Mouse (Mus musculus) CH12.LX (cell line): ENCODE measurements around the gene Tmem216. TPM values are rescaled to one million over a fixed set of nuclear protein-coding genes. Genes with fewer than 3 reads are reported as not detected.

Experiments
- DNase-seq: peaks from one replicate; pipeline ENCODE4 v3.0.0-alpha.2; 2013; ENCODE audit errors: extremely low read depth
- H3K27ac ChIP-seq: 2 replicates; pipeline ENCODE4 v1.5.1; 2012; ENCODE audit warnings: low read depth, mild to moderate bottlenecking, control low read depth, moderate library complexity; ENCODE audit not compliant: insufficient read depth
- H3K27me3 ChIP-seq: replicated peaks from 2 replicates; pipeline ENCODE3; 2012; ENCODE audit warnings: inconsistent platforms
- H3K36me3 ChIP-seq, 2 experiments: replicated peaks in 1 of 2; 2 replicates each; pipeline versions ENCODE3 to v1.6.1; 2012; ENCODE audit warnings: inconsistent platforms in 1 of 2, low read length in 1 of 2, mild to moderate bottlenecking in 1 of 2, mixed read lengths in 1 of 2, moderate library complexity in 1 of 2; ENCODE audit not compliant: control insufficient read depth in 1 of 2, insufficient read depth in 1 of 2
- H3K4me1 ChIP-seq, 2 experiments: 2 replicates each; pipeline ENCODE4 v1.6.1; 2012; ENCODE audit warnings: inconsistent platforms in 1 of 2, moderate library complexity in 1 of 2; ENCODE audit not compliant: insufficient read depth in 2 of 2, control insufficient read depth in 1 of 2
- H3K4me2 ChIP-seq: 2 replicates; pipeline ENCODE4 v1.6.1; 2012; ENCODE audit warnings: low read depth, mild to moderate bottlenecking, control low read depth; ENCODE audit not compliant: poor library complexity, insufficient read depth, severe bottlenecking
- H3K4me3 ChIP-seq, 3 experiments: fragments of 150-350 bp in 1 of 3; sonication (generic) in 1 of 3; replicated peaks in 1 of 3; 2 replicates each; pipeline versions ENCODE3 to v1.5.1; 2011 to 2012; ENCODE audit warnings: low read depth in 2 of 3, low read length in 2 of 3, mild to moderate bottlenecking in 2 of 3, moderate library complexity in 2 of 3, control low read depth in 1 of 3, improper control_type of control experiment in 1 of 3, inconsistent platforms in 1 of 3, mixed read lengths in 1 of 3; ENCODE audit not compliant: poor library complexity in 1 of 3
- H3K79me2 ChIP-seq: replicated peaks from 2 replicates; pipeline ENCODE4 v1.6.1; 2012; ENCODE audit warnings: mild to moderate bottlenecking, moderate library complexity; ENCODE audit not compliant: control insufficient read depth, poor library complexity, insufficient read depth, severe bottlenecking; ENCODE audit errors: extremely low read depth
- H3K9ac ChIP-seq: 2 replicates; pipeline ENCODE4 v1.6.1; 2012; ENCODE audit warnings: low read depth, mild to moderate bottlenecking, control low read depth, moderate library complexity; ENCODE audit not compliant: insufficient read depth
- H3K9me3 ChIP-seq: replicated peaks from 2 replicates; pipeline ENCODE3; 2012; ENCODE audit warnings: low read length, inconsistent platforms, mixed read lengths
- BHLHE40 ChIP-seq: IDR thresholded peaks from 2 replicates; pipeline ENCODE4 v1.6.1; 2011; ENCODE audit warnings: mild to moderate bottlenecking, low read depth, low read length, improper control_type of control experiment
- CHD1 ChIP-seq: IDR thresholded peaks from 2 replicates; pipeline ENCODE4 v1.6.1; 2012; ENCODE audit warnings: low read depth, low read length, improper control_type of control experiment, inconsistent platforms
- CHD2 ChIP-seq: IDR thresholded peaks from 2 replicates; pipeline ENCODE4 v1.6.1; 2011; ENCODE audit warnings: low read length, improper control_type of control experiment
- CTCF ChIP-seq, 2 experiments: IDR thresholded peaks in 1 of 2; conservative IDR thresholded peaks in 1 of 2; 2 replicates each; pipeline ENCODE4 v1.5.1; 2011 to 2012; ENCODE audit warnings: low read depth in 2 of 2, low read length in 2 of 2, improper control_type of control experiment in 1 of 2, inconsistent platforms in 1 of 2, mild to moderate bottlenecking in 1 of 2, moderate library complexity in 1 of 2
- E2F4 ChIP-seq: IDR thresholded peaks from 2 replicates; pipeline ENCODE4 v1.6.1; 2011; ENCODE audit warnings: low read depth, low read length, improper control_type of control experiment; ENCODE audit not compliant: insufficient replicate concordance
- ELF1 ChIP-seq: IDR thresholded peaks from 2 replicates; pipeline ENCODE4 v1.6.1; 2014; ENCODE audit warnings: low read depth, mild to moderate bottlenecking, inconsistent platforms, low read length, improper control_type of control experiment
- EP300 ChIP-seq: IDR thresholded peaks from 2 replicates; pipeline ENCODE4 v1.6.1; 2011; ENCODE audit warnings: low read length, improper control_type of control experiment
- ETS1 ChIP-seq: conservative IDR thresholded peaks from 2 replicates; pipeline ENCODE4 v1.6.1; 2012; ENCODE audit warnings: low read depth, mild to moderate bottlenecking, inconsistent platforms, low read length, improper control_type of control experiment, moderate library complexity
- GABPA ChIP-seq: IDR thresholded peaks from 2 replicates; pipeline ENCODE4 v1.6.1; 2012; ENCODE audit warnings: low read depth, low read length, improper control_type of control experiment, inconsistent platforms; ENCODE audit not compliant: insufficient replicate concordance
- HCFC1 ChIP-seq: IDR thresholded peaks from 2 replicates; pipeline ENCODE4 v1.6.1; 2012; ENCODE audit warnings: low read depth, mild to moderate bottlenecking, inconsistent platforms, low read length, improper control_type of control experiment
- IRF4 ChIP-seq: IDR thresholded peaks from 2 replicates; pipeline ENCODE4 v1.6.1; 2014; ENCODE audit warnings: low read depth, mild to moderate bottlenecking, inconsistent platforms, low read length, improper control_type of control experiment
- JUN ChIP-seq: IDR thresholded peaks from 2 replicates; pipeline ENCODE4 v1.6.1; 2011; ENCODE audit warnings: low read depth, mild to moderate bottlenecking, low read length, improper control_type of control experiment, moderate library complexity; ENCODE audit not compliant: insufficient read depth
- JUND ChIP-seq: conservative IDR thresholded peaks from 2 replicates; pipeline ENCODE4 v1.6.1; 2011; ENCODE audit warnings: low read depth, low read length, improper control_type of control experiment
- KAT2A ChIP-seq: IDR thresholded peaks from 2 replicates; pipeline ENCODE4 v1.6.1; 2012; ENCODE audit warnings: low read length, improper control_type of control experiment, inconsistent platforms; ENCODE audit not compliant: insufficient replicate concordance
- MAFK ChIP-seq: IDR thresholded peaks from 2 replicates; pipeline ENCODE4 v1.6.1; 2011; ENCODE audit warnings: low read length, improper control_type of control experiment; ENCODE audit not compliant: insufficient replicate concordance
- MAX ChIP-seq: IDR thresholded peaks from 2 replicates; pipeline ENCODE4 v1.6.1; 2011; ENCODE audit warnings: low read length, improper control_type of control experiment
- MAZ ChIP-seq: IDR thresholded peaks from 2 replicates; pipeline ENCODE4 v1.6.1; 2012; ENCODE audit warnings: low read depth, mild to moderate bottlenecking, inconsistent platforms, low read length, improper control_type of control experiment, moderate library complexity
- MEF2A ChIP-seq: IDR thresholded peaks from 2 replicates; pipeline ENCODE4 v1.6.1; 2014; ENCODE audit warnings: low read depth, mild to moderate bottlenecking, inconsistent platforms, low read length, improper control_type of control experiment, borderline replicate concordance
- MYC ChIP-seq: IDR thresholded peaks from 2 replicates; pipeline ENCODE4 v1.6.1; 2011; ENCODE audit warnings: low read depth, mild to moderate bottlenecking, improper control_type of control experiment, low read length
- NELFE ChIP-seq: IDR thresholded peaks from 2 replicates; pipeline ENCODE4 v1.6.1; 2011; ENCODE audit warnings: low read depth, low read length, improper control_type of control experiment
- NRF1 ChIP-seq: IDR thresholded peaks from 2 replicates; pipeline ENCODE4 v1.6.1; 2014; ENCODE audit warnings: low read depth, mild to moderate bottlenecking, inconsistent platforms, low read length, improper control_type of control experiment, moderate library complexity
- PAX5 ChIP-seq: IDR thresholded peaks from 2 replicates; pipeline ENCODE4 v1.6.1; 2012; ENCODE audit warnings: low read length, inconsistent platforms, mixed read lengths
- POLR2A ChIP-seq: IDR thresholded peaks from 2 replicates; pipeline ENCODE4 v1.6.1; 2011; ENCODE audit warnings: low read depth, mild to moderate bottlenecking, improper control_type of control experiment, low read length
- POLR2AphosphoS2 ChIP-seq: IDR thresholded peaks from 2 replicates; pipeline ENCODE4 v1.6.1; 2011; ENCODE audit warnings: low read depth, low read length, improper control_type of control experiment
- RCOR1 ChIP-seq: conservative IDR thresholded peaks from 2 replicates; pipeline ENCODE4 v1.6.1; 2012; ENCODE audit warnings: low read depth, mild to moderate bottlenecking, inconsistent platforms, low read length, improper control_type of control experiment
- SIN3A ChIP-seq: IDR thresholded peaks from 2 replicates; pipeline ENCODE4 v1.6.1; 2012; ENCODE audit warnings: low read length, improper control_type of control experiment, inconsistent platforms
- SMC3 ChIP-seq: IDR thresholded peaks from 2 replicates; pipeline ENCODE4 v1.6.1; 2011; ENCODE audit warnings: low read depth, low read length, improper control_type of control experiment
- TBP ChIP-seq: conservative IDR thresholded peaks from 2 replicates; pipeline ENCODE4 v1.6.1; 2011; ENCODE audit warnings: low read depth, low read length, improper control_type of control experiment
- TCF12 ChIP-seq: IDR thresholded peaks from 2 replicates; pipeline ENCODE4 v1.6.1; 2014; ENCODE audit warnings: low read depth, mild to moderate bottlenecking, inconsistent platforms, low read length, improper control_type of control experiment
- UBTF ChIP-seq: IDR thresholded peaks from 2 replicates; pipeline ENCODE4 v1.6.1; 2012; ENCODE audit warnings: low read depth, mild to moderate bottlenecking, inconsistent platforms, low read length, improper control_type of control experiment, moderate library complexity
- ZC3H11A ChIP-seq: IDR thresholded peaks from 2 replicates; pipeline ENCODE4 v1.6.1; 2012; ENCODE audit warnings: low read depth, mild to moderate bottlenecking, inconsistent platforms, low read length, improper control_type of control experiment
- ZKSCAN1 ChIP-seq: IDR thresholded peaks from 2 replicates; pipeline ENCODE4 v1.6.1; 2012; ENCODE audit warnings: low read depth, inconsistent platforms, low read length, improper control_type of control experiment, borderline replicate concordance
- ZMIZ1 ChIP-seq: IDR thresholded peaks from 2 replicates; pipeline ENCODE4 v1.6.1; 2012; ENCODE audit warnings: low read depth, mild to moderate bottlenecking, inconsistent platforms, low read length, improper control_type of control experiment
- ZNF384 ChIP-seq: IDR thresholded peaks from 2 replicates; pipeline ENCODE4 v1.6.1; 2012; ENCODE audit warnings: low read depth, low read length, improper control_type of control experiment, inconsistent platforms
- dilution Hi-C: fragments of 300-500 bp; cut with MboI; formaldehyde crosslinking; loops from 2 replicates; pipeline ENCODE4 v1.14.3; 2020; ENCODE audit warnings: low sequenced_read_pairs; ENCODE audit not compliant: extremely low pct_unique_long_range_greater_than_20kb, extremely low pct_ligation_motif_present
- in situ Hi-C: fragments of 300-500 bp; cut with MboI; formaldehyde crosslinking; loops from 3 replicates; pipeline ENCODE4 v1.14.3; 2019; ENCODE audit warnings: low sequenced_read_pairs, low pct_ligation_motif_present, low pct_unique_long_range_greater_than_20kb, mixed read lengths
- polyA plus RNA-seq: library from polyadenylated mRNA; unstranded; fragments of >175 nt; gene quantifications from 2 replicates; pipeline ENCODE4 v1.2.1, GENCODE M21; 2012; ENCODE audit warnings: low read depth; ENCODE audit not compliant: insufficient read length
- total RNA-seq, 2 experiments: library from RNA; depleted of rRNA; stranded (reverse); fragments of 300-350 nt in 1 of 2; fragments of >200 nt in 1 of 2; gene quantifications; 2 replicates each; pipeline ENCODE4 v1.2.3; 2012 to 2014

The Tmem216 gene
- total and polyA plus RNA-seq, 3 experiments: 19.9 to 25.7 (median 24.0) TPM

GRCm38 (mm10) chr19:10603660-10604523, 47.9 kb upstream of the Tmem216 start (continued):
- TF ChIP-seq ZC3H11A (no peak), ZMIZ1 (no peak), ZKSCAN1 (no peak), KAT2A (no peak), POLR2AphosphoS2 (0 out of 2 replicates have a peak, but pooled peaks have one; percentile 28)
- TF ChIP-seq, all 38 proteins: peak for 5

- Histone ChIP-seq H3K4me2 (peak overlapping the region; percentile 48), H3K9me3 (no peaks in the 10 kb centered on the region), H3K4me1 (peaks cover 13 to 65% of the 10 kb centered on the region in 2 experiments), H3K36me3 (peaks cover 17 to 42% of the 10 kb centered on the region in 2 experiments), H3K79me2 (peaks cover 22% of the 10 kb centered on the region), H3K9ac (peak overlapping the region; percentile 59), H3K27me3 (no peaks in the 10 kb centered on the region), H3K4me3 (peak overlapping the region in 2 of 3 experiments; percentile 22 to 40), H3K27ac (peak overlapping the region; percentile 90)
- peak; percentile 92 for DNase-seq
- dilution Hi-C loops: no loop called here
- in situ Hi-C loops: loop anchor here (5.0 kb wide), 1 partner anchor 40 kb away; no protein-coding TSS in a partner anchor
- TF ChIP-seq E2F4: no peak
- no peak for TF ChIP-seq CHD2
- TF ChIP-seq SIN3A: peak; percentile 38; the same call in 1 of the 2 replicates
- TF ChIP-seq BHLHE40: no peak
- TF ChIP-seq MEF2A: 0 out of 2 replicates have a peak, but pooled peaks have one; percentile 54
- TF ChIP-seq PAX5: no peak
- TF ChIP-seq CHD1: no peak
- TF ChIP-seq EP300: no peak
- TF ChIP-seq NELFE: 0 out of 2 replicates have a peak, but pooled peaks have one; percentile 28
- TF ChIP-seq ZNF384: peak; percentile 81
- no peak for TF ChIP-seq ETS1
- TF ChIP-seq JUN: no peak
- no peak for TF ChIP-seq MAFK
- no peak for TF ChIP-seq GABPA
- TF ChIP-seq UBTF: no peak
- peak; percentile 70; the same call in 1 of the 2 replicates for TF ChIP-seq TBP
- no peak; the same call in 1 of the 2 replicates for TF ChIP-seq MYC
- TF ChIP-seq MAZ: no peak
- TF ChIP-seq ZC3H11A: peak; percentile 10; the same call in 1 of the 2 replicates
- TF ChIP-seq ELF1: peak; percentile 93
- peak; percentile 49; the same call in 1 of the 2 replicates for TF ChIP-seq TCF12
- TF ChIP-seq POLR2A: peak; percentile 38
- no peak for TF ChIP-seq JUND
- TF ChIP-seq SMC3: peak; percentile 83
- TF ChIP-seq ZKSCAN1: no peak
- TF ChIP-seq HCFC1: peak; percentile 46; the same call in 1 of the 2 replicates
- TF ChIP-seq ZMIZ1: no peak
- TF ChIP-seq RCOR1: no peak
- peak; percentile 64 to 95 for TF ChIP-seq CTCF (conservative IDR thresholded peaks at IDR 0.05 in 1 of 2, IDR thresholded peaks at IDR 0.05 in 1 of 2; ENCODE audit: low read depth in 2 of 2, low read length in 2 of 2)
- no peak for TF ChIP-seq POLR2AphosphoS2
- TF ChIP-seq NRF1: no peak
- no peak for TF ChIP-seq KAT2A
- peak; percentile 70 for TF ChIP-seq IRF4
- no peak for TF ChIP-seq MAX
Measured at GRCm38 (mm10) chr19:10602787-10603186, 46.7 kb upstream of the Tmem216 start.
